25 mouse cellular contexts compared by ENCODE assay signal in the genomic region with DNA sequence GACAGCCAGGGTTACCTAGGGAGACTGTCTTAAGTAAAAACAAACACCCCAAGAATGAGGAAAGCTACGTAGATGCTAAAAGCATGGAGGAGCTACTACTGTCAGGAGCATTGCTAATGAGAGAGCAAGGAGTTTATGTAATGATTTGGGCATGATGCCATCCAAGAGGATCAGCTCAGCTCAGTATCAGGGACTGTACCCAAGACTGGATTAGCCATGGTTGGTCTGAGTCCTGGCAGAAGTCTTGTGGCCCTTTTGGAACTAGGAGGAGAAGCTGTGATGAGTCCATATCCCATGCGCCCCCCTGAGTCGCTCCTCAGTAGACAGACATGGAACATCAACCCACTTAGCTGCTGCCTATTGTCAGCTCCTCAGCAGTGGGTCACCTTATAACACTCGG. TPM values are rescaled to one million over a fixed set of nuclear protein-coding genes. Genes with fewer than 3 reads are reported as not detected.
DNase-seq lines count a peak whose midpoint lies in the region; ATAC-seq and TF ChIP-seq lines count a peak whose summit lies in the region.
"Had no signal": no experiment of that assay in that cellular context is flagged by ENCODE, and none has a peak within 500 bp of the region (broad histone marks: within the 10 kb centered on the region; RNA-seq: fewer than 3 reads in every experiment).

No protein-coding gene starts in this region.

- no peak overlapping the region for H3K27ac ChIP-seq in cerebellum, adult 2 months (ENCODE audit: insufficient read depth, low read length)
- H3K27ac ChIP-seq: embryonic facial prominence, embryonic 12.5 days; forebrain, embryonic 13.5 days; neural tube, embryonic 15.5 days had no signal

- ATAC-seq in frontal cortex, adult (ENCODE audit: low TSS enrichment) = no peak
- ATAC-seq: forebrain, embryonic 13.5 days; liver, postnatal 0 days had no signal

- TF ChIP-seq POLR2A in cerebellum, adult 2 months (IDR thresholded peaks at IDR 0.05; ENCODE audit: borderline replicate concordance, insufficient read depth, low read length) = no peak

- DNase-seq in retina, adult 2 months (ENCODE audit: low read depth, low spot score) = peak; percentile 3
- no peak for DNase-seq in retina, embryonic 14.5 days (ENCODE audit: low spot score)
- DNase-seq in cerebellum, adult 2 months = peak; percentile 14 to 59
- peak; percentile 8 to 21 for DNase-seq in cerebellum, postnatal 36 days
- DNase-seq in heart, postnatal 14 days = no peak
- no peak for DNase-seq in heart, adult 18-20 months
- DNase-seq: adrenal gland, postnatal 10 days; gastrocnemius, postnatal 25 days; kidney, adult 9 months; kidney, postnatal 25 days; liver; liver, postnatal 0 days; midbrain, embryonic 14.5 days; right cerebral cortex, adult 18-20 months; thymus, postnatal 36 days had no signal

- peaks cover 8% of the 10 kb centered on the region for H3K4me1 ChIP-seq in cerebellum, adult 2 months (ENCODE audit: control insufficient read depth, insufficient read depth, low read length)
- H3K4me1 ChIP-seq: forebrain, embryonic 13.5 days had no signal

- H3K27me3 ChIP-seq in cerebellum, adult 2 months (ENCODE audit: control insufficient read depth, insufficient read depth, low read length) = no peaks in the 10 kb centered on the region
- H3K27me3 ChIP-seq: forebrain, embryonic 13.5 days; neural tube, embryonic 15.5 days had no signal

- intact Hi-C loops in heart, postnatal 14 days (cut with DNase I) = no loop called here

- H3K4me3 ChIP-seq in cerebellum, adult 2 months (replicated peaks; ENCODE audit: insufficient read depth, low read depth, low read length) = no peak overlapping the region
- H3K4me3 ChIP-seq: embryonic facial prominence, embryonic 12.5 days; erythroblast, embryonic 14.5 days; forebrain, embryonic 13.5 days; neural tube, embryonic 15.5 days had no signal

- no peak for TF ChIP-seq CTCF in cerebellum, adult 2 months (IDR thresholded peaks at IDR 0.05; ENCODE audit: borderline replicate concordance, insufficient read depth, low read depth, low read length)

- WGBS in cerebellum, adult 2 months = 22% methylated on average over 4 of the region's 4 CpGs

RNA-seq across cellular contexts. Expression of a gene that starts 9.3 kb away (rescaled TPM):
- polyA plus RNA-seq in cerebellum, adult 2 months (2012; rRNA removed) = 0.03 TPM in 1 of 2 replicates, not detected in the other
- total RNA-seq in heart, postnatal 14 days (2021) = not detected
- not detected for total RNA-seq in heart, adult 18-20 months (2021)
- total RNA-seq: gastrocnemius, postnatal 25 days; layer of hippocampus, adult 8-10 months; left cerebral cortex, postnatal 36 days; megakaryocyte progenitor cell, adult 5-6 weeks had no signal
- polyA plus RNA-seq: forebrain, embryonic 13.5 days; liver, postnatal 0 days; midbrain, embryonic 14.5 days; neural tube, embryonic 15.5 days; spleen, adult 2 months; stomach, embryonic 14.5 days had no signal

Comparison
In these comparisons a context has a peak if more than half of its experiments do, and no peak if none do; other contexts are left out.
1. DNase-seq: peak in retina, adult 2 months (single experiment), cerebellum, adult 2 months (2 of 2) and cerebellum, postnatal 36 days (2 of 2); none in retina, embryonic 14.5 days (single experiment), heart, postnatal 14 days (0 of 2) and heart, adult 18-20 months (0 of 2).